7 mouse cellular contexts compared by ENCODE assay signal in genomic region chr4:108070286-108070685, GRCm38 (mm10). TPM values are rescaled to one million over a fixed set of nuclear protein-coding genes. Genes with fewer than 3 reads are reported as not detected.
DNase-seq lines count a peak whose midpoint lies in the region; ATAC-seq and TF ChIP-seq lines count a peak whose summit lies in the region.

No protein-coding gene starts in this region.

- WGBS in lung, embryonic 14.5 days: 50% methylated on average over 4 of the region's 4 CpGs
- WGBS in limb, embryonic 11.5 days: 79% methylated on average over 4 of the region's 4 CpGs
- 42% methylated on average over 4 of the region's 4 CpGs for WGBS in olfactory bulb, adult 2 months

- peak overlapping the region; percentile 55 for H3K9ac ChIP-seq in lung, embryonic 14.5 days
- peak overlapping the region; percentile 62 for H3K9ac ChIP-seq in limb, embryonic 11.5 days (ENCODE audit: low read length)

- H3K4me2 ChIP-seq in lung, embryonic 14.5 days: peak overlapping the region; percentile 77
- peak overlapping the region; percentile 86 for H3K4me2 ChIP-seq in limb, embryonic 11.5 days (ENCODE audit: low read depth, severe bottlenecking)

- TF ChIP-seq CTCF in lung, embryonic 14.5 days (IDR thresholded peaks at IDR 0.05; ENCODE audit: low read depth): no peak
- no peak for TF ChIP-seq CTCF in embryonic fibroblast, embryonic 13.5 days (IDR thresholded peaks at IDR 0.05; ENCODE audit: borderline replicate concordance, insufficient read depth, low read length)
- no peak for TF ChIP-seq CTCF in olfactory bulb, adult 2 months (IDR thresholded peaks at IDR 0.05; ENCODE audit: insufficient read depth, low read depth, low read length)

- no peak for DNase-seq in lung, embryonic 14.5 days
- DNase-seq in lung, postnatal 10 days: no peak
- no peak for DNase-seq in limb, embryonic 11.5 days (ENCODE audit: low spot score)
- no peak for DNase-seq in adrenal gland, adult 8-10 months

- peaks cover 7% of the 10 kb centered on the region; the same call in 1 of the 2 replicates for H3K4me1 ChIP-seq in lung, embryonic 14.5 days (ENCODE audit: insufficient read depth)
- no peaks in the 10 kb centered on the region for H3K4me1 ChIP-seq in embryonic fibroblast, embryonic 13.5 days (ENCODE audit: control insufficient read depth, insufficient read depth, low read length)
- H3K4me1 ChIP-seq in limb, embryonic 11.5 days (ENCODE audit: control insufficient read depth, insufficient read depth, low read length): peaks cover 7% of the 10 kb centered on the region; the same call in 1 of the 2 replicates
- peaks cover 7% of the 10 kb centered on the region; the same call in 1 of the 2 replicates for H3K4me1 ChIP-seq in olfactory bulb, adult 2 months (ENCODE audit: control insufficient read depth, insufficient read depth, low read length)

- H3K4me3 ChIP-seq in lung, embryonic 14.5 days (ENCODE audit: low read depth, low read length): peak overlapping the region; percentile 55
- peak overlapping the region; percentile 74 for H3K4me3 ChIP-seq in embryonic fibroblast, embryonic 13.5 days (ENCODE audit: insufficient read depth, low read length)
- peak overlapping the region; percentile 48 for H3K4me3 ChIP-seq in limb, embryonic 11.5 days (ENCODE audit: low read depth, low read length)
- peak overlapping the region; percentile 50 for H3K4me3 ChIP-seq in olfactory bulb, adult 2 months (ENCODE audit: insufficient read depth, low read depth, low read length)

- no peak for TF ChIP-seq POLR2A in embryonic fibroblast, embryonic 13.5 days (IDR thresholded peaks at IDR 0.05; ENCODE audit: low read depth, low read length)
- no peak for TF ChIP-seq POLR2A in olfactory bulb, adult 2 months (IDR thresholded peaks at IDR 0.05; ENCODE audit: insufficient read depth, low read depth, low read length)

- no peaks in the 10 kb centered on the region for H3K27me3 ChIP-seq in lung, embryonic 14.5 days (ENCODE audit: insufficient read depth, low read length)
- H3K27me3 ChIP-seq in limb, embryonic 11.5 days (ENCODE audit: control insufficient read depth, insufficient read depth, low read length): no peaks in the 10 kb centered on the region

- no peaks in the 10 kb centered on the region for H3K9me3 ChIP-seq in lung, embryonic 14.5 days (ENCODE audit: low read depth, low read length)
- H3K9me3 ChIP-seq in limb, embryonic 11.5 days (ENCODE audit: control insufficient read depth, low read length): no peaks in the 10 kb centered on the region

- ATAC-seq in lung, embryonic 14.5 days (ENCODE audit: insufficient read depth): no peak
- ATAC-seq in limb, embryonic 11.5 days (ENCODE audit: insufficient number of reproducible peaks, low FRiP score, low TSS enrichment, low read depth): no peak
- ATAC-seq in frontal cortex, adult (ENCODE audit: low TSS enrichment): no peak

- H3K27ac ChIP-seq in lung, embryonic 14.5 days (ENCODE audit: low read depth): no peak overlapping the region
- H3K27ac ChIP-seq in embryonic fibroblast, embryonic 13.5 days (ENCODE audit: insufficient read depth, low read length): no peak overlapping the region
- H3K27ac ChIP-seq in limb, embryonic 11.5 days (replicated peaks; ENCODE audit: low read depth, low read length): no peak overlapping the region
- no peak overlapping the region for H3K27ac ChIP-seq in olfactory bulb, adult 2 months (ENCODE audit: insufficient read depth, low read depth, low read length)

- H3K36me3 ChIP-seq in lung, embryonic 14.5 days (ENCODE audit: insufficient read depth): peaks cover 18% of the 10 kb centered on the region
- H3K36me3 ChIP-seq in limb, embryonic 11.5 days (ENCODE audit: control insufficient read depth, insufficient read depth, low read length): no peaks in the 10 kb centered on the region

RNA-seq across cellular contexts. Expression of gene Podn, which starts 26.0 kb away (rescaled TPM):
- polyA plus RNA-seq in lung, embryonic 14.5 days (2014; fragmentation: Nextera tagmentation; extraction: Ambion mirVana): 3.5 TPM in 2 replicates
- polyA plus RNA-seq in embryonic fibroblast, embryonic 13.5 days (2011; ENCODE audit: insufficient read length, low read depth, missing spikeins): 58.8 and 134 TPM in 2 replicates
- 0.35 and 1.0 TPM in 2 replicates for polyA plus RNA-seq in limb, embryonic 11.5 days (2014; fragmentation: Nextera tagmentation; extraction: Ambion mirVana)
- not detected in 2 replicates for polyA plus RNA-seq in olfactory bulb, adult 2 months (2012; ENCODE audit: insufficient read depth, insufficient read length, low replicate concordance, missing spikeins)
- total RNA-seq in adrenal gland, adult 8-10 months (2022): 10 to 100 TPM in 2 of 4 experiments, 1 to 10 TPM in 2; 7.6 to 17.0 (median 11.0) TPM

Comparison
In these comparisons a context has a peak if more than half of its experiments do, and no peak if none do; other contexts are left out.
1. RNA of gene Podn, which starts 26.0 kb away (polyA plus RNA-seq): 58.8 to 134 TPM in embryonic fibroblast, embryonic 13.5 days; 3.5 TPM in lung, embryonic 14.5 days, 0.35 to 1.0 TPM in limb, embryonic 11.5 days and not detected in olfactory bulb, adult 2 months; every median in the first group is over 10 times any median in the second.
2. Peak in every context shown above with its lines, with median percentiles within 50 percentile points of each other: H3K4me3 ChIP-seq.